Mouse (Mus musculus): ENCODE measurements around the gene Rnpepl1. TPM values are rescaled to one million over a fixed set of nuclear protein-coding genes. Genes with fewer than 3 reads are reported as not detected.

Gene Rnpepl1
- 10 to 100 TPM; 57.0 to 60.7 TPM for total RNA-seq (2021)
- long read RNA-seq, experiment 1, transcript Rnpepl1-201 (11 exons, 3,337 nt): major isoform, 56 of 92 reads
- long read RNA-seq, experiment 1, partial matches to known transcripts: 23 of 92 reads
- long read RNA-seq, experiment 1, other reads (novel, unspliced or antisense): 13 of 92 reads
- long read RNA-seq, experiment 2, transcript Rnpepl1-201 (11 exons, 3,337 nt): major isoform, 69 of 105 reads
- long read RNA-seq, experiment 2, partial matches to known transcripts: 18 of 105 reads
- long read RNA-seq, experiment 2, other reads (novel, unspliced or antisense): 18 of 105 reads

DNA sequence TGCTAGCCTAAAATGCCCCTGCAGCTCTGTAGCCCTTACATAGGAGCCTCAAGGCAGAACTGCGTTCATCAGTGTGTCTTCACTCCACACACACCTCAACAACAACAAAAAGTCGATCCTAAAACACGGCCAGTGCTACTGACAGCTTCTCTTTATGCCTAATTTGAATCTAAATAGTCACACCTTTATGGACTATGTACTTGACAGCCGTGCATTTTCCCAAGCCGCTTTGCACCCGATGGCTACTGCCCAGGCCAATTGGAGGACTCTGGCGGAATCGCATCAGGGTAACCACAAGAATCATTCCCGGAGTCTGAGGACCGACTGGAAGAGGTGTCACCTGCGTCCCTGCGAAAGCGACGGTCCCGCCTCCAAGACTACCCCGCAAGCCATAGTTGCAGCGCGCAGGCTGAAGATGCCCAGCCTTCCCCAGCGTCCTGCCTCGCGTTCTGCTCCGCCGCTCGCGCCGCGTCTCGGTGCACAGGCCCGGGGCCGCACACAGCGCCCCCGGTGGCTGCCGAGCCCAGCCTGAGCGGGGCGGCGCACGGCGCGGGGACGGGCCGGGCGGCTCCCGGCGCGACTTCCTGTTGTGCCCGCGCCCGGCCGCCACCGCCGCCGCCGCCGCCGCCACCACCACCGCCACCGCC is at the start of gene Rnpepl1:
Rnpepl1 (plus strand) TSS at position 545 of the 647 bp plus-strand sequence.
- DNase-seq: peak; percentile 79

DNA sequence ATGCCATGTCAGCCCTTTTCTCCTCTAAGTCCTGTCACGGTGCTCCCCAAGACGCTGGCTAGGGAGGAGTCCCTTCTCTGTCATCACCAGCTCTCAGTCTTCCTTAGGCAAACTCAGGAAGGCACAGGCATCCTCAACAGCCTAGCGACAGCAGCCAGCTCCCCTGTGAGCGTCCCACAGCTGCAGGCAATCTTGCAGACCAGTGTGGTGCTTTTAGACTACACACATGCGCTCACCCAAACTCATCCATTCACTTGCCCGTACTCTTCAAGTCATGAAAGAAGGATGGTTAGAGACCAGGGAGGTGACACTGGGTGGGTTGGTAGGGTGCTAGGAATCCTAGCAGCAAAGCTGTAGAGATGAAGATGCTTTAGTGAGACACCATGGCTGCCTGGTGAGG is 49.1 kb upstream of the Rnpepl1 start:
- DNase-seq: no peak
- intact Hi-C loops (cut with DNase I; ENCODE audit: low total_unique reads): no loop called here

More for the DNA sequence above, at the start of gene Rnpepl1:
- intact Hi-C loops (cut with DNase I; ENCODE audit: low total_unique reads): no loop called here

- intact Hi-C loops (cut with DNase I; ENCODE audit: low total_unique reads): no loop called here
- no peak for DNase-seq
Observed at GRCm38 (mm10) chr1:92863268-92863667, 47.3 kb upstream of the Rnpepl1 start.

- DNase-seq: no peak
- intact Hi-C loops (cut with DNase I; ENCODE audit: low total_unique reads): no loop called here
Observed at GRCm38 (mm10) chr1:92866170-92866569, 44.4 kb upstream of the Rnpepl1 start.

DNA sequence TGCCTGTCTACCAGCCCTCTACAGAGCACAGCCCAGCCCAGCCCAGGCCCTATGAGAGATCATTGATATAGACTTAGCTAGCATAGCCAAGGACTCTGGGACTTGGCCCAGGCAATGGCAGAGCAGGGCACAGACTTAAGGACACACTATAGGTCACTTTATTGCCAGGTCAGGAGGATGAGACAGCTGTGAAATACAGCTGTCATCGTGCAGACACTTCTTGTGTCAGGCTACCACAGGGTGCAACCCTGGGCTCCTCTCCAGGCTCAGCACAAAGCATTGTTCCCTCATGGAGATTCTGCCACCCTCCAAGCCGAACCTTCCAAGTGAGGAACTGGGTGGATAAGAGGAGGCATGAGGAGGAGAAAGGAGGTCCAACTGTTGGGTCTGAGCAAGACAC is 40.6 kb upstream of the Rnpepl1 start:
- no peak for DNase-seq
- intact Hi-C loops (cut with DNase I; ENCODE audit: low total_unique reads): no loop called here

GRCm38 (mm10) chr1:92872666-92873065 is 37.9 kb upstream of the Rnpepl1 start:
- no peak for DNase-seq
- intact Hi-C loops (cut with DNase I; ENCODE audit: low total_unique reads): no loop called here

GRCm38 (mm10) chr1:92874011-92874410 is 36.6 kb upstream of the Rnpepl1 start:
- DNase-seq: no peak
- intact Hi-C loops (cut with DNase I; ENCODE audit: low total_unique reads): no loop called here

DNA sequence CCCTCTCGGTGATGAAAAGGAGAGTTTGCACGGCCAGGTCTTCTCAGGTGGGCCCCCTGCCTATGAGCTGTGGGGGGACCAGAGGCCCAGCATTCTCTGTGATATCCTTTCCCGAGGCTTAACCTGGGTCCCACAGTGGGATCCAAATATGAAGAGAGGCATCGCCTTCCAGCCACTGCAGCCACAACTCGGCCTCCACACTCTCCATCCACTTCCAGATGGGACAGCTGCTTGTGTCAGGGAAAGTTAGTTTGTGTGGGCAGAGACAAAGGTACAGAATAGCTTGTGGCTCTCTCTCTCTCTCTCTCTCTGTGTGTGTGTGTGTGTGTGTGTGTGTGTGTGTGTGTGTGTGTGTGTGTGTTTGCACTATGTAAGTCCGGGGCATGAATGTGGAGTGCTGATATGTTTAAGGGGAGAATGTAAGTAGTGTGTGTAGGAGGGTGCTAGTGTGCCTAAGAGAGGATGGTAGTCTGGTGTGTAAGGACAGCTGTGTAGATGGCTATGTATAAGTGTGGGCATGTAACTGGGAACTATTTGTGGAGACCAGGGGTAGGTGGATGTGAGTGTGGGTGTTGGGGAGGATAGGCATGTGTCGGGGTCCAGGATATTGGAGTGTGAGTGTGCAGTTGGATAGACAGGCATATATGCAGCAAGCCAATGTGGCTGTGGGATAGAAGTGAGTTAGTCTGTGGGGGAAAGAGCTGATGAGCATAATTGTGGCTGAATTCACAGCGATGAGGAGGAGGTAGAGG is 35.0 kb upstream of the Rnpepl1 start:
- no peak for DNase-seq
- intact Hi-C loops (cut with DNase I; ENCODE audit: low total_unique reads): no loop called here

DNA sequence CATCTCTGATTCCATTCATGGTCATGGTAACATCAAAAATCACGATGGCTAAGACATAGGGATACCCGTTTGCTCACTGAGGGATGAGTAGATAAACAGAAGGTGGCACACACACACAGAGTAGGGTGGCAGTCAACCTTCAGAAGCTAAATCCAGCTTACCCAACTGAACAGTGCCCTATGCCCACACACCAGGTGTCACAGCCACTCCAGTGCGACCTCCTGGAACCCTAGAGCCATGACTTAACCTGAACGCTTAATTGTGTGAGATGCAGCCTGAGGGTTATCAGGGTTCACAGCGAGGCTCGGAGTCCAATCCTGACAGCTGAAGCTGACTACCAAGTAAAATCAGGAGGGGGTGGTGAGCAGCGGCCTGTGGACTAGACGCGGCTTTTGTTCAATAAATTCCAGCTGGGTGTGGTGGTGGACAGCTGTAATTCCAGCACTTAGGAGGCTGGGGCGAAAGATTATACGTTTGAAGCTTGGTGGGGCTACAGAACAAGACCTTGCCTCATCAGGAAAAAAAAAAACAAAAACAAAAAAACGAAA is 33.1 kb upstream of the Rnpepl1 start:
- intact Hi-C loops (cut with DNase I; ENCODE audit: low total_unique reads): no loop called here
- DNase-seq: no peak

GRCm38 (mm10) chr1:92878066-92878741 is 32.4 kb upstream of the Rnpepl1 start:
- DNase-seq: no peak
- intact Hi-C loops (cut with DNase I; ENCODE audit: low total_unique reads): no loop called here

GRCm38 (mm10) chr1:92879266-92879665 is 31.3 kb upstream of the Rnpepl1 start:
- intact Hi-C loops (cut with DNase I; ENCODE audit: low total_unique reads): no loop called here
- DNase-seq: no peak

- intact Hi-C loops (cut with DNase I; ENCODE audit: low total_unique reads): no loop called here
- no peak for DNase-seq
Observed at GRCm38 (mm10) chr1:92880101-92880500, 30.5 kb upstream of the Rnpepl1 start.

DNA sequence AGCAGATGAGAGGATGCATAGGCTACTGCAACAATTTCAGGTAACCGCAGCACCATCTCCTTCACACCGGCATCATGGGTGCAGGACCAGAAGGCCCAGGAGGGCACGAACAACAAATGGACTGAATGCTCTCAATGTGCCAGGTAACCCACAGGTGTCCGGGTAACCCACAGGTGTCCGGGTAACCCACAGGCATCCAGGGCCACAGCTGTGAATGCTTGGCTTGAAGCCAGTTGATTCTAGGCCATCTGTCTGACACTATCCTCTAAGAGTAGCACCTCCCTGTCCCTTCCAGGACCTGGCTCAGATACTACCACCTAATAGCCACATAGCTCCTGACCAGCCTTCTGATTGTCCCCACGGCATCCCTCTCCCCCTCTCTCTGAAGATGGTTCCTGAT is 28.6 kb upstream of the Rnpepl1 start:
- DNase-seq: no peak
- intact Hi-C loops (cut with DNase I; ENCODE audit: low total_unique reads): no loop called here

DNA sequence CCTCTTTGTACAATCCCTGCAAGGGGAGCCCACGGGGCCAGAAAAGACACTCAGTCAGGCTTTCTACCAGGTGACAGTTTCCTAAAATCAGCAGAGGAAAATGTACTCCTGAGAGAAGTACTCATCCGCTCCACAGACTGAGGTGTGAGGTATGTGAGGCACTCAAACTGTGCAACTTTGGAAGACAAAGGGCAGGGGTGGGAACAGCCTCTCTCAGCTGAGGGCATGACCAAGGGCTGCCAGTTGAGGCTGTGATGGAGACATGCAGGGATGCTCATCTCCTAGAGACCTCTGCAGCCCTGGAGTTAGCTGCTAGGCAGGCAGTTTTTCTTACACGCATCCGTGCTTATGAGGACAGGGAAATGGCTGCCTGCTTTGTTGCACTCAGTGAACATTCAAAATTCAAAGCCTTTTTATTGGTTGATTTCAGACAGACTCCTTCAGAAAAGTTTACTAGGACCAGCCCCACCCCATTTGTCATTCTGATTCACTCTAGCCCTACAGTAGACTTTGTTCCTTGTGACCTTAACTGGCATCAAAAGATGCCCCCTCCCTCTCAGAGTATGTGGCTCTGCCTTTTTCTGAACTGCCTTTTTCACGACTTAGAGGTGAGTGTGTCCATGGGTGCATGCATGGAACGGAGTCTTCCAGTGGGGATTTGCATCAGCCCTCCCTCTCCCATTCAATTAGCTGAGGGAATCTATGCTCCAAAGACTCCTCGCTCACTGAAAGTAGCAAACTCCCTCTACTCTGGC is 21.5 kb upstream of the Rnpepl1 start:
- no peak for DNase-seq
- intact Hi-C loops (cut with DNase I; ENCODE audit: low total_unique reads): no loop called here

DNA sequence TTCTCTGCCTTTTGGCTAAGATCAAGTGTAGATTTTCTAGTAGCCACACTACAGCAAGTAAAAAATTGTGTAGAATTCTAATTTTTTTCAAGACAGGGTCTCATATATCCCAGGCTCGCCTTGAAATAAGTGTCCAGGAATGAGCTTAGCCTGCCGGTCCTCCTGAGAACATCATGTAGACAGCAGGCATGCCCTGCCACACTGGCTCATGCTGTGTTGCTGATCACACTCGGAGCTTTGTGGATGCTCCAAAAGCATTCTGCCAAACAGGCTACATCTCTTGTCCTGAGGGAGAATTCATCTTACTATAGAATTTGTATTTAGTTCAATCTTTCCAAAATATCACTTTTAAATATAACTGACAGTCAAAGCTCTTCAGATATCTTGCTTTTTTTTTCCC is 17.8 kb upstream of the Rnpepl1 start:
- no peak for DNase-seq
- intact Hi-C loops (cut with DNase I; ENCODE audit: low total_unique reads): loop anchor here (5.0 to 10.0 kb wide), 2 partner anchors 40 to 198 kb away; no protein-coding TSS in a partner anchor

DNA sequence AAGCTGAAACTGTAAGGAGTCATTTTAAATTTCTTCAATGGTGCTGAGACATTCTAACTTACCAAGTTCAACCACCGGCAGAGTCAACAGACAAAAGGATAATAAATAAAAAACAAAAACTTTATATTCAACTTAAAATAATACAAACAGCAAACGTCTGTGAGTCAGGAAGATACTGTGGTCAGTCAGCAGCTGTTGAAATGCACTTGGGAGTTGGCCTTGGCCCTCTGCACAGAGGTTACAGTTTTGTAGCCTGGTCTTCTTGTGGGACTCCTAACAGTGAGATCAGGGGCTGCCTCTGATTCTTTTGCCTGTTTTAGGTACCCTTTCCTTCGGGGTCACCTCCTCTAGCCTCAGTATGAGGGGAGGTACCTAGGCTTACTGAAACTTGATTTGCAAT is 16.7 kb upstream of the Rnpepl1 start:
- DNase-seq: no peak
- intact Hi-C loops (cut with DNase I; ENCODE audit: low total_unique reads): loop anchor here (5.0 to 10.0 kb wide), 2 partner anchors 42 to 199 kb away; no protein-coding TSS in a partner anchor

GRCm38 (mm10) chr1:92895089-92895488 is 15.5 kb upstream of the Rnpepl1 start:
- intact Hi-C loops (cut with DNase I; ENCODE audit: low total_unique reads): loop anchor here (10.0 kb wide), 1 partner anchor 200 kb away; no protein-coding TSS in a partner anchor
- DNase-seq: peak; percentile 75

DNA sequence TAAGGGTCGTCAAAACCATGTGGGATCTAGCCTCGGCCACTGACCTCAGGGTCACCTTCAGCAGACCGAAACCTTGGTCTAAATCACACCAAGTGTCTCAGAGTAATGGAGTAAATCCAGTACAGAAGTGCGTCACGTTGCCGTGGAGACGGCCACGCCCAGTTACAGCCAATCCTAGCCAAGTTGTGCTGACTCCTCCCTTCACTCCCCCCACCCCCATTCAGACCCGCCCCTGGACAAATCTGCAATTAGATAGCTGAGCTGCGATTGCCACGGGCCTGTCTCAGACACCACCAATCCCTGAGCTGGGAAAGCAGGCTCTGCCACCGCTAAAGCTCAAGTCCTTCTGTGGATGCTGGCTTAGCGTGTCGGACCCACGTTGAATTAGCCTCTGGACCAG is 7.8 kb upstream of the Rnpepl1 start, which contains the start of gene Ankmy1:
Ankmy1 (minus strand) TSS at position 121 of the 400 bp plus-strand sequence.
- intact Hi-C loops (cut with DNase I; ENCODE audit: low total_unique reads): no loop called here
- DNase-seq: peak; percentile 47

GRCm38 (mm10) chr1:92903627-92904026 is 7.0 kb upstream of the Rnpepl1 start:
- DNase-seq: no peak
- intact Hi-C loops (cut with DNase I; ENCODE audit: low total_unique reads): no loop called here
